Mouse (Mus musculus) forebrain, embryonic 14.5 days (tissue): ENCODE data around the gene Zfp667. TPM values are rescaled to one million over a fixed set of nuclear protein-coding genes. Genes with fewer than 3 reads are reported as not detected.
"Not testable (repeated sequence)": the region's sequence is repeated elsewhere in the genome, so short reads cannot be mapped to it uniquely, and the experiment has no call there.

ENCODE experiments used
- ATAC-seq: fragments of 200-750 bp; cut with Nextera tagmentation; 2 replicates; pipeline ENCODE4 v1.8.0; 2017; ENCODE audit warnings: mild to moderate bottlenecking, moderate library complexity
- DNase-seq: peaks from one replicate; pipeline ENCODE4 v3.0.0-alpha.2; 2015; ENCODE audit warnings: low spot score
- H3K27ac ChIP-seq: fragments of 300-500 bp; sonication (generic); 2 replicates; pipeline ENCODE4 v1.5.1; 2014; ENCODE audit warnings: low read depth, mild to moderate bottlenecking, control low read depth, low read length, moderate library complexity
- H3K27me3 ChIP-seq: fragments of 300-500 bp; sonication (generic); replicated peaks from 2 replicates; pipeline ENCODE4 v1.6.1; 2014; ENCODE audit warnings: low read length, control low read depth, mixed read lengths; ENCODE audit not compliant: control insufficient read depth, insufficient read depth
- H3K36me3 ChIP-seq: fragments of 300-500 bp; sonication (generic); 2 replicates; pipeline ENCODE4 v1.6.1; 2014; ENCODE audit warnings: low read length, control low read depth; ENCODE audit not compliant: control insufficient read depth, insufficient read depth
- H3K4me1 ChIP-seq: fragments of 300-500 bp; sonication (generic); 2 replicates; pipeline ENCODE4 v1.6.1; 2014; ENCODE audit warnings: antibody characterized with exemption, low read length, control low read depth; ENCODE audit not compliant: control insufficient read depth, insufficient read depth
- H3K4me2 ChIP-seq: fragments of 300-500 bp; sonication (generic); 2 replicates; pipeline ENCODE4 v1.6.1; 2014; ENCODE audit warnings: mild to moderate bottlenecking, control low read depth, low read length
- H3K4me3 ChIP-seq: fragments of 300-500 bp; sonication (generic); 2 replicates; pipeline ENCODE4 v1.5.1; 2014; ENCODE audit warnings: low read depth, low read length, control low read depth
- H3K9ac ChIP-seq: fragments of 300-500 bp; sonication (generic); 2 replicates; pipeline ENCODE4 v1.6.1; 2014; ENCODE audit warnings: mild to moderate bottlenecking, low read length, control low read depth, moderate library complexity
- H3K9me3 ChIP-seq: fragments of 300-500 bp; sonication (generic); replicated peaks from 2 replicates; pipeline ENCODE4 v1.6.1; 2016; ENCODE audit warnings: low read length, control low read depth, mixed read lengths; ENCODE audit not compliant: control insufficient read depth
- WGBS: fragments of 180-500 bp; shearing (Covaris S2); extraction: QIAGEN DNeasy Blood & Tissue Kit; methylation state at CpG from one replicate; pipeline ENCODE4 v1.1.7; 2014; 5-methylcytosine and 5-hydroxymethylcytosine counted together
- polyA plus RNA-seq: library from polyadenylated mRNA; unstranded; fragments of >200 nt; fragmentation: Nextera tagmentation; extraction: Ambion mirVana; gene quantifications from 2 replicates; pipeline ENCODE4 v1.2.1, GENCODE M21; 2014

Gene Zfp667
- polyA plus RNA-seq, 1 experiment from 2014 or later, result 11.7 TPM

DNA sequence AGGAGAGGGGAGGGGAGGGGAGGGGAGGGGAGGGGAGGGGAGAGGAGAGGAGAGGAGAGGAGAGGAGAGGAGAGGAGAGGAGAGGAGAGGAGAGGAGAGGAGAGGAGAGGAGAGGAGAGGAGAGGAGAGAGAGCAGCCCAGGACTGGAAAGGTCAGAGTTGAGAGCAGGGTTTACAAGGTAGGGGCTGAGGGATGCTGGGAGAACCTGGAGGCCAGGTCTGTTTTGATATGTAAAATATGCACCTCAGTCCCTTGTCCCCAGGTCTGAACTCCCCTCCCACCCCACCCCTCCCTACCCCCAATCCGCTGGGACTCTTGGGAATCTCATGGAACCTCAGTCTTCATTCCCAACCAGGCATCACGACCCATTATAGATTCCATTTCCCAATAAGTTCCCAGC lies 26.4 kb upstream of the Zfp667 start:
- not testable (repeated sequence) for H3K27ac ChIP-seq, H3K9me3 ChIP-seq, H3K27me3 ChIP-seq, H3K4me3 ChIP-seq, DNase-seq, H3K9ac ChIP-seq, ATAC-seq, H3K4me1 ChIP-seq, H3K4me2 ChIP-seq, H3K36me3 ChIP-seq
- 31% methylated on average over 2 of the region's 2 CpGs for WGBS

DNA sequence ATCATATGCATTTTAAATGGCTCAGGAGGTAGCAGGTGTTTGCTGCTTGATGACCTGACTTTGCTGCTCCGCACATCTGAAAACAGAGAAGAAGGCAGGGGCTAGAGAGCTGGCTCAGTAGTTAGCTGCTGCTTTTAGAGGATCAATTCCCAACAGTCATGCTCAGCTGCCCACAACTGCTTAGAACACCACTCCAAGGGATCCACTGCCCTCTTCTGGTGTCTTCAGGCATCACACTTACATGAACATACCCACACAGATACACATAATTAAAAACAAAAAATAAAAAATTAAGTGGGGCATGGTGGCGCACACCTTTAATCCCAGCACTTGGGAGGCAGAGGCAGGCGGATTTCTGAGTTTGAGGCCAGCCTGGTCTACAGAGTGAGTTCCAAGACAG lies 24.3 kb upstream of the Zfp667 start:
- Histone ChIP-seq H3K27ac (no peak overlapping the region), H3K9ac (no peak overlapping the region), H3K36me3 (no peaks in the 10 kb centered on the region), H3K4me1 (no peaks in the 10 kb centered on the region), H3K9me3 (no peaks in the 10 kb centered on the region), H3K27me3 (no peaks in the 10 kb centered on the region), H3K4me2 (no peak overlapping the region), H3K4me3 (no peak overlapping the region)
- ATAC-seq, result no peak
- DNase-seq, result no peak
- WGBS, result 89% methylated on average over 3 of the region's 3 CpGs

DNA sequence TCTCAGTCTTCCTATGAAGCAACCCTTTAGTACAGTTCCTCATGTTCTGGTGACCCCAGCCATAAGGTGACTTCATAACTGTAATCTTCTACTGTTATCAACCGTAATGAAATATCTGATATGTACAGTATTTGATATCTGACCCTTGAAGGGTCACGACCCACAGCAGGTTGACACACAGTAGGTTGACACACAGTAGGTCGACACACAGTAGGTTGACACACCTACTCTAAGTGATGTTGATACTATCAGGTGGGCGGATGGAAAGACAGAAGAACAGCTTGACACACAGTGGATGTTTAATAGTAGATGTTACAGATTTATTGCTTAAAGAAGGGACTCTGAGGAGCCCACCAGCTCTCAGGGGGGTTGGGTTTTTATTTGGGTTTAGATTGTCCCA lies 23.4 kb upstream of the Zfp667 start:
- Histone ChIP-seq H3K27me3 (no peaks in the 10 kb centered on the region), H3K4me1 (no peaks in the 10 kb centered on the region), H3K4me2 (no peak overlapping the region), H3K9ac (no peak overlapping the region), H3K4me3 (no peak overlapping the region), H3K9me3 (no peaks in the 10 kb centered on the region), H3K36me3 (no peaks in the 10 kb centered on the region), H3K27ac (no peak overlapping the region)
- WGBS, result 88% methylated on average over 4 of the region's 4 CpGs
- ATAC-seq (no peak), DNase-seq (no peak)

DNA sequence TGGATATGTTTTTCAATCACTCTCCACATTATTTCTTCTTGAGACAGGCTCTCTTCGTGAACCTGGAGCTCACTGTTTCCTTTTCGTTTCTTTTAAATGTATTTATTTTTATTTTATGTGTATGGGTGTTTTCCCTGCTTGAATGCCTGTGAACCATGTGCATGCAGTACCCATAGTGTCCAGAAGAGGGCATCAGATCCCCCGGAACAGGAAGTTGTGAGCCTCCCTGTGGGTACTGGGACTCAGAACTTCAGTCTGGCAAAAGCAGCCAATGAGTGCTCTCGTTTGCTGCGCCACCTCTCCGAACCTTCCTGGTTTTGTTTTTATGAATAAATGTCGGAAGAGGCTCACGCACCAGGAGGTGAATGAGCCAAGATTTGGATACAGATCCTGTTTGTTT lies 20.7 kb upstream of the Zfp667 start:
- Histone ChIP-seq H3K9me3 (no peaks in the 10 kb centered on the region), H3K27ac (no peak overlapping the region), H3K4me1 (no peaks in the 10 kb centered on the region), H3K36me3 (no peaks in the 10 kb centered on the region), H3K4me3 (no peak overlapping the region), H3K27me3 (no peaks in the 10 kb centered on the region), H3K9ac (no peak overlapping the region), H3K4me2 (no peak overlapping the region)
- WGBS, result 63% methylated on average over 8 of the region's 8 CpGs
- ATAC-seq, result no peak
- no peak for DNase-seq

GRCm38 (mm10) chr7:6277906-6278305 lies 8.5 kb upstream of the Zfp667 start:
- Histone ChIP-seq H3K36me3 (no peaks in the 10 kb centered on the region), H3K9me3 (no peaks in the 10 kb centered on the region), H3K4me1 (no peaks in the 10 kb centered on the region), H3K4me3 (no peak overlapping the region), H3K27me3 (no peaks in the 10 kb centered on the region), H3K4me2 (no peak overlapping the region), H3K9ac (no peak overlapping the region), H3K27ac (no peak overlapping the region)
- no peak for DNase-seq
- 60% methylated on average over 3 of the region's 3 CpGs for WGBS
- no peak for ATAC-seq

DNA sequence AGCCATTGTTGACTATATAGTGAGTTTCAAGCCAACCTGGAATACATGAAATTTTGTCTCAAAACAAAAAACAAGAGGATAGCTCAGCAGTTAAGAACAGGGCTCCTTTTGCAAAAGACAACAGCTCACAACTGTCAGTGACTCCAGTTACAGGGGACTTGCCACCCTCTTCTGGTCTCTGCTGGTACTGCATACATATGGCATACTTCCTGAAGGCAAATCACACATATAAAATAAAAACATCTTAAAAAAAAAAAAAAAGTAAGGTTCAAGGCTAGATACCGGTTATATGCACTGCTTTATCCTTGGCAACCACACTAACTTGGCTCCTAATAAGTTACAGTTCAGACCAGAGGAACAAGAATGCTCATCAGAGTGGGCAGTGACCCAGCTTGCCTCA lies 3.6 kb upstream of the Zfp667 start:
- whole genome bisulfite sequencing, result 4% methylated on average over 1 of the region's 1 CpGs
- H3K9ac ChIP-seq, result peak overlapping the region; percentile 70
- no peaks in the 10 kb centered on the region for H3K36me3 ChIP-seq
- ATAC-seq (no peak), DNase-seq (peak; percentile 90)
- no peaks in the 10 kb centered on the region; the same call in 1 of the 2 replicates for H3K4me1 ChIP-seq
- H3K4me2 ChIP-seq, result peak overlapping the region; percentile 58
- H3K27ac ChIP-seq, result no peak overlapping the region
- no peaks in the 10 kb centered on the region for H3K9me3 ChIP-seq
- H3K27me3 ChIP-seq, result no peaks in the 10 kb centered on the region
- peak overlapping the region; percentile 53 for H3K4me3 ChIP-seq

- no peaks in the 10 kb centered on the region for H3K36me3 ChIP-seq
- under 1% methylated on average over 23 of the region's 23 CpGs for WGBS
- H3K27me3 ChIP-seq, result no peaks in the 10 kb centered on the region
These were observed 2.8 kb upstream of the Zfp667 start for GRCm38 (mm10) chr7:6283451-6284075.

GRCm38 (mm10) chr7:6284442-6285012 lies 1.9 kb upstream of the Zfp667 start:
- Histone ChIP-seq H3K27ac (no peak overlapping the region), H3K27me3 (no peaks in the 10 kb centered on the region), H3K9me3 (no peaks in the 10 kb centered on the region), H3K4me2 (no peak overlapping the region), H3K9ac (no peak overlapping the region), H3K36me3 (peaks cover under 1% of the 10 kb centered on the region; the same call in 1 of the 2 replicates), H3K4me1 (peaks cover 3% of the 10 kb centered on the region; the same call in 1 of the 2 replicates), H3K4me3 (no peak overlapping the region)
- WGBS, result 87% methylated on average over 4 of the region's 4 CpGs
- no peak for DNase-seq
- no peak for ATAC-seq

More at GRCm38 (mm10) chr7:6283451-6284075, 2.8 kb upstream of the Zfp667 start:
- peak; percentile 95 for DNase-seq
- H3K4me1 ChIP-seq, result peaks cover 3% of the 10 kb centered on the region; the same call in 1 of the 2 replicates
- H3K4me2 ChIP-seq, result peak overlapping the region; percentile 58
- H3K9ac ChIP-seq, result peak overlapping the region; percentile 70
- H3K27ac ChIP-seq, result peak overlapping the region; percentile 90
- no peaks in the 10 kb centered on the region for H3K9me3 ChIP-seq
- peak; percentile 74 for ATAC-seq
- H3K4me3 ChIP-seq, result peak overlapping the region; percentile 53

DNA sequence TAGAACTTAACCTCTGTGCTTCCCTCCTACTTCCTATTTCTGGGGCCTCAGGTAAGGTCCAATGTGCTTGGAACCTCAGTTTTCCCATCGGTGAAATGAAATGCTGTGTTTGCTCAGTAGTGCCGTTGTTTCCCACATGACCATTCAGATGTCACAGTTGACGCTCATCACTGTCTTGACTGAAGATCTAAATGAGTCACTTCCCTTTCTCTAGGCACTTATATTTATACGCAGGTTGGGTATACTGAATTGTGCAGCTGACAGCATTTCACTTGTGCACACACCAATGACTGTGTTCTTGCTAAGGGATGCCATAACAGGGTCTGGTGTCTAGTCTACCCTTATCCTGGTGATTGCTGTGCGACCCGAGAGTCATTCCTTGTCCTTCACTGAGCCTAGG lies 1.0 kb upstream of the Zfp667 start:
- DNase-seq (no peak), ATAC-seq (no peak)
- Histone ChIP-seq H3K9ac (no peak overlapping the region), H3K27me3 (no peaks in the 10 kb centered on the region), H3K4me3 (no peak overlapping the region), H3K36me3 (peaks cover 6% of the 10 kb centered on the region; the same call in 1 of the 2 replicates), H3K4me2 (no peak overlapping the region), H3K9me3 (no peaks in the 10 kb centered on the region), H3K4me1 (peaks cover 3% of the 10 kb centered on the region; the same call in 1 of the 2 replicates), H3K27ac (no peak overlapping the region)
- WGBS, result 92% methylated on average over 6 of the region's 6 CpGs
